Mouse (Mus musculus) limb, embryonic 10.5 days (tissue): ENCODE measurements around the gene Csrp1. TPM values are rescaled to one million over a fixed set of nuclear protein-coding genes. Genes with fewer than 3 reads are reported as not detected.

ENCODE experiments used
- DNase-seq: peaks from one replicate; pipeline ENCODE4 v3.0.0-alpha.2; 2017; ENCODE audit warnings: low spot score
- H3K27ac ChIP-seq: fragments of 300-500 bp; sonication (generic); 2 replicates; pipeline ENCODE4 v1.5.1; 2016; ENCODE audit warnings: mild to moderate bottlenecking
- H3K27me3 ChIP-seq: fragments of 300-500 bp; sonication (generic); 2 replicates; pipeline ENCODE4 v1.6.1; 2016; ENCODE audit warnings: low read depth, mild to moderate bottlenecking; ENCODE audit not compliant: poor library complexity, severe bottlenecking
- H3K36me3 ChIP-seq: fragments of 300-500 bp; sonication (generic); 2 replicates; pipeline ENCODE4 v1.6.1; 2016; ENCODE audit warnings: mild to moderate bottlenecking, moderate library complexity
- H3K4me1 ChIP-seq: fragments of 300-500 bp; sonication (generic); 2 replicates; pipeline ENCODE4 v1.6.1; 2016
- H3K4me3 ChIP-seq: fragments of 300-500 bp; sonication (generic); 2 replicates; pipeline ENCODE4 v1.5.1; 2016; ENCODE audit warnings: mild to moderate bottlenecking, moderate library complexity
- H3K9me3 ChIP-seq: fragments of 300-500 bp; sonication (generic); replicated peaks from 2 replicates; pipeline ENCODE4 v1.6.1; 2016; ENCODE audit warnings: mild to moderate bottlenecking
- WGBS: fragments of 180-500 bp; shearing (Covaris S2); methylation state at CpG from one replicate; pipeline ENCODE4 v1.1.7; 2016; 5-methylcytosine and 5-hydroxymethylcytosine counted together
- polyA plus RNA-seq: library from polyadenylated mRNA; unstranded; fragments of >200 nt; fragmentation: Nextera tagmentation; extraction: Ambion mirVana; gene quantifications from 2 replicates; pipeline ENCODE4 v1.2.1, GENCODE M21; 2016

Gene Csrp1
- polyA plus RNA-seq, 1 experiment from 2014 or later = 54.4 TPM

DNA sequence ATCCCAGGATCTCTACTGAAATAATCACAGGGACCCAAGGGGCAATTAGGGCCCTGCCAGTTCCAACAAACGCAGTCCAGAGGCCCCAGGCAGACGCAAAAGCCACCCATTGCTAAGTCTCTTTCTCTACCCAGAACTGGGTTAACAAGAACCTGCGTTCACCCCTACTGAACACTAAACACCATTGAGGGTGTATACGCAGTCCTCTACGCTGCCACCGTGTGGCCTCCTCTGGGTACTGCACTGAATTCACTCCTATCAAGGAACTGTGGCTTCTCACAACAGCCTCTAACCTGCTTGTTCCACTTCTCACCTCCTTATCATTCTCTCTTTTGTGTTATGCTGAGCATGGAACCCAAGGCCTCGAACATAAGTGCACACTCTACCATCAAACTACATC, 19.3 kb upstream of the Csrp1 start:
- Histone ChIP-seq H3K9me3 (no peaks in the 10 kb centered on the region), H3K36me3 (no peaks in the 10 kb centered on the region), H3K4me1 (peaks cover 25% of the 10 kb centered on the region), H3K27me3 (peaks cover 21% of the 10 kb centered on the region), H3K27ac (no peak overlapping the region), H3K4me3 (no peak overlapping the region)
- 2% methylated on average over 7 of the region's 7 CpGs for WGBS
- peak; percentile 90 for DNase-seq

DNA sequence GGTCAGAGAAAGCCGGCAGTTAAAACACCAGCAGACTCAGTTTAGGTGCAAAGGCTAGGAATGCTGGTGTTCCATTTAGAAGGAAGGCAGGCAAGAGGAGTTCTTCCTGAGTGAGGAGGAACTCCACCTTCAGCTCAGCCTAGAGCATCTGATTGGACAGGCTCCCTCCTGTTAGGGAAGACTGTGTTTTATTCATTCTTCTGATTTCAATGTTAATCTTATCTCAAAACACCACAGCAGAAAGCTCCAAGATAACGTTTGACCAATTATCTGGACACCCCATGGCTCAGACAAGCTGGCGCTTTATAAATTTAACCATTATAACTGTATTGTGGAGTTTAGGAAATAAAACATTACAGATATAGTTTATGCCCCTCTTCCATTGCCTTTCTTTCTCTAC, 18.5 kb upstream of the Csrp1 start:
- Histone ChIP-seq H3K4me3 (no peak overlapping the region), H3K4me1 (peaks cover 25% of the 10 kb centered on the region), H3K27me3 (peaks cover 21% of the 10 kb centered on the region), H3K36me3 (no peaks in the 10 kb centered on the region), H3K27ac (no peak overlapping the region), H3K9me3 (no peaks in the 10 kb centered on the region)
- WGBS = 49% methylated on average over 3 of the region's 3 CpGs
- DNase-seq = no peak

GRCm38 (mm10) chr1:135702722-135703121, 17.1 kb upstream of the Csrp1 start:
- Histone ChIP-seq H3K4me3 (no peak overlapping the region), H3K4me1 (peaks cover 23% of the 10 kb centered on the region), H3K36me3 (no peaks in the 10 kb centered on the region), H3K27me3 (peaks cover 14% of the 10 kb centered on the region), H3K9me3 (no peaks in the 10 kb centered on the region), H3K27ac (no peak overlapping the region)
- DNase-seq = no peak
- 79% methylated on average over 2 of the region's 2 CpGs for WGBS

DNA sequence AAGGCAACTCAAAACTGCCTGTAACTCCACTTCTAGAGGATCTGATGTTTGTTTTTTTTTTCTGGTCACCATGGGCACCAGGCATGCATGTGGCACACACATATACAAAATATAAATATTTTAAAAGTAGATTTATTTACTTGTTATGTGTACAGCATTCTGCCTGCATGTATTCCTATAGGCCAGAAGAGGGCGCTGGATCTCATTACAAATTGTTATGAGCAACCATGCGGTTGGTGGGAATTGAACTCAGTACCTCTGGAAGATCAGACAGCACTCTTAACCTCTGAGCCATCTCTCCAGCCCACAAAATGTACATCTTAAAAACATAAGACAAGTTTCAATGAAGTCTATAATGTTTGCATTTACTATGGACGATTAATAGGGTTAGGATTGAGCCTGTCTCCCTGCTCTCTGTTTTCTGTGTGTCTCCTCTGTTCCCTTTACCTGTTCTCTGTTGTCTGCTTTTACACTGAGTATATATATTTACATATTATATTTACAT, 15.5 kb upstream of the Csrp1 start:
- Histone ChIP-seq H3K36me3 (no peaks in the 10 kb centered on the region), H3K4me1 (peaks cover 7% of the 10 kb centered on the region), H3K9me3 (no peaks in the 10 kb centered on the region), H3K4me3 (no peak overlapping the region), H3K27ac (no peak overlapping the region), H3K27me3 (0 out of 2 replicates have a peak, but pooled peaks cover 3% of the 10 kb centered on the region)
- WGBS = 55% methylated on average over 3 of the region's 3 CpGs
- no peak for DNase-seq

- no peaks in the 10 kb centered on the region for H3K27me3 ChIP-seq
- 54% methylated on average over 4 of the region's 4 CpGs for WGBS
- H3K4me1 ChIP-seq = peaks cover 3% of the 10 kb centered on the region; the same call in 1 of the 2 replicates
- no peaks in the 10 kb centered on the region for H3K9me3 ChIP-seq
- no peak for DNase-seq
- no peak overlapping the region for H3K27ac ChIP-seq
- H3K36me3 ChIP-seq = no peaks in the 10 kb centered on the region
- H3K4me3 ChIP-seq = no peak overlapping the region
Measured at GRCm38 (mm10) chr1:135708369-135708768, 11.5 kb upstream of the Csrp1 start.

DNA sequence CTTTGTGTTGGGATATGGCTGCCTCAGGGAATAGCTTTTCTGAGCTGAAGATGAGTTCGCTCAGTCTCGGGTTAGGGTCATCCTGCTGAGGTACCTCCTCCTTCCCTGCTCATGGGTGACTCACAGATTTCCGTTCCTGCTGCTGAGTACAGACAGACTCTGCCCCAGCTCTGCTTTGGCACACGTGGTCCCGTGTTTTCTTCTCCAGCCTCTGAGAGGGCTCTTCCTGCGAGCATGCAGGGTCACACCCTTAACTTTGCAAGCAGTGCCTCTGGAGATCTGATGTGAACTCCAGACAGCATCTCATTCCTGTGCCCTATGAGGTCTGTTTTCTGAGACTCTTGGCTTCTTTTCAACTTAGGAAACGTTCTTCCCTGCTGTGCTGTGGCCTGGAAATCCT, 8.7 kb upstream of the Csrp1 start:
- Histone ChIP-seq H3K27ac (no peak overlapping the region), H3K9me3 (no peaks in the 10 kb centered on the region), H3K36me3 (no peaks in the 10 kb centered on the region), H3K4me3 (no peak overlapping the region), H3K27me3 (no peaks in the 10 kb centered on the region), H3K4me1 (peaks cover 14% of the 10 kb centered on the region)
- DNase-seq = no peak
- 54% methylated on average over 7 of the region's 7 CpGs for whole genome bisulfite sequencing

GRCm38 (mm10) chr1:135714028-135714815, 5.6 kb upstream of the Csrp1 start:
- 82% methylated on average over 9 of the region's 9 CpGs for WGBS
- Histone ChIP-seq H3K4me3 (no peak overlapping the region), H3K27ac (no peak overlapping the region), H3K9me3 (no peaks in the 10 kb centered on the region), H3K27me3 (no peaks in the 10 kb centered on the region), H3K4me1 (peaks cover 14% of the 10 kb centered on the region), H3K36me3 (no peaks in the 10 kb centered on the region)
- DNase-seq = no peak

DNA sequence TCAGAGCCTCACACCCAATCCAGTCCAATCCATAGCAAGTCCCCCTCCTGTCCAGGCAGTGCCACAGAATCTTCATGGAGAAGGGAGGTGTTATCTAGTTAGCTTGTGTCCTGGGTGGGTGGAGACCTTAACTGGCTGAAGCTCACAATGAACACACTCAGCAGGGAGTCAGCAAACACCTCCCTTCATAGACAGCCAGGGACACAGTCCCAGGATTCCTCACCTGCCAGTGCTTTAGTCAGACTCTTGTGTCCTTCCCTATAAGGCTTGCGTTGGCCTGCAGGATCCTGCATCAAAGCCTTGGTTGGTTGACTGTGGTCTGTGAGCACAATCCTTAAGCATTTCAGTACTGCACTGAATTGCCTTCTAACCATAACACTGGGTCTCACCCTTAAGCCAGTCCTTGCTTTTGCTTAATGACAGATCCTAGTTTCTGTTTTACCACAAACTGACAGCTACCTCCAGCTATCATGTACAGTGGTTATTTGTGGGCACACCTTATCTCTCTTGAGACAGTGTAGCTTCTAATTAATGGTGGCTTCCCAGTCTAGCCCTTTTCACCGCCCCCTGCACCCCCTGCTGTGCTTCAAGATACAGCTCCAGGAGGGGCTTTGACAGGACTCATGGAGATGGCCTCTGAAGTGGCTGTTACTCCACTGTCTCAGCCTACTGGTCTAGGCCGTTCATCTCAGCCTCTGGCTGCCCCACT, 4.8 kb upstream of the Csrp1 start:
- H3K27me3 ChIP-seq = no peaks in the 10 kb centered on the region
- H3K4me3 ChIP-seq = no peak overlapping the region
- 56% methylated on average over 3 of the region's 3 CpGs for WGBS
- no peaks in the 10 kb centered on the region for H3K9me3 ChIP-seq
- no peaks in the 10 kb centered on the region for H3K36me3 ChIP-seq
- peaks cover 19% of the 10 kb centered on the region for H3K4me1 ChIP-seq
- DNase-seq = no peak
- no peak overlapping the region for H3K27ac ChIP-seq

DNA sequence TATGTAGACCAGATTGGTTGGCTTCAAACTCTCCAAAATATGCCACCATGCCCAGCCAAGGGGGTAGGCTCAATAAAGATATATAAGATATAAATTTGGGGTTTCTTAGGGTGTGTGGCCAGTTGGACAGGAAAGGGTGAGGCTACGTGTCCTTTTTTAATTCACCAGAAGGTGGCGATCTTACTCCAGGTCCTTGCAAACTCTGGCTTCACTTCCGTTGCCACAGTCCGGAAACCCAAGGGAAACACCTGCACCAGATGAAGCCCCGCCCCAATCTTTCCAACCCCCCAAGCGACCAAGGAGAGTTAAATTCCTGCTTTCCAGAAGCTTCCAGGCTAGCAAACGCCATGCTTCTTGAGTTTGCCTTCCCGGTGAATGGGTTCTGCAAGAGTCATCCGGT, 375 bp upstream of the Csrp1 start:
- Histone ChIP-seq H3K27ac (no peak overlapping the region; the same call in 1 of the 2 replicates), H3K27me3 (no peaks in the 10 kb centered on the region), H3K9me3 (no peaks in the 10 kb centered on the region), H3K4me1 (peaks cover 15% of the 10 kb centered on the region), H3K4me3 (no peak overlapping the region), H3K36me3 (no peaks in the 10 kb centered on the region)
- DNase-seq = peak; percentile 75
- 21% methylated on average over 9 of the region's 9 CpGs for WGBS

GRCm38 (mm10) chr1:135723016-135723415, 3.2 kb downstream of the Csrp1 start:
- WGBS = 68% methylated on average over 1 of the region's 1 CpGs
- H3K27ac ChIP-seq = no peak overlapping the region
- peaks cover 7% of the 10 kb centered on the region; the same call in 1 of the 2 replicates for H3K4me1 ChIP-seq
- DNase-seq = no peak
- no peaks in the 10 kb centered on the region for H3K36me3 ChIP-seq
- no peak overlapping the region for H3K4me3 ChIP-seq
- no peaks in the 10 kb centered on the region for H3K27me3 ChIP-seq
- no peaks in the 10 kb centered on the region for H3K9me3 ChIP-seq

DNA sequence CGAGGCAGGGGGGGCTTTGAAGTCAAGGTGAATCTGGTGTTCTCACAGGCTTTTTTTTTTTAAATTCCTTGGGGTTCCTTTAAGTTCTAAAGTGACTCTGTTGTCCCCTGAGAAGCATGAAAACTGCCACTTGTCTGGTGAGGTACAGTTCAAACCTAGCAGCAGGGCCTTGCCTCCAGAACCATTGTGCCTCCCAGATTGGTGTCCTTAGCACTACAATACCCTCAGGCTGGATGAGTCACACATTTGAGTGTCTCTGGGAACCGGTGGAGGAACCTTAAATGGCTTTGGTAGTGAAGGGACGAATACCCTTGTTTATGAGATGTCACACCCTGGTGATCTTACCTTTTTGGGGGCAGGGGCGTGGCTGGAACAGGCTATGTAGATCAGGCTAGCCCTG, 4.3 kb downstream of the Csrp1 start:
- H3K36me3 ChIP-seq = no peaks in the 10 kb centered on the region
- no peak overlapping the region for H3K27ac ChIP-seq
- H3K4me3 ChIP-seq = no peak overlapping the region
- no peaks in the 10 kb centered on the region for H3K9me3 ChIP-seq
- H3K4me1 ChIP-seq = peaks cover 16% of the 10 kb centered on the region
- no peaks in the 10 kb centered on the region for H3K27me3 ChIP-seq
- 68% methylated on average over 4 of the region's 4 CpGs for whole genome bisulfite sequencing
- DNase-seq = no peak

GRCm38 (mm10) chr1:135725324-135725723, 5.5 kb downstream of the Csrp1 start:
- H3K27ac ChIP-seq = no peak overlapping the region
- no peaks in the 10 kb centered on the region for H3K36me3 ChIP-seq
- H3K4me1 ChIP-seq = peaks cover 22% of the 10 kb centered on the region
- 93% methylated on average over 6 of the region's 6 CpGs for WGBS
- no peak overlapping the region for H3K4me3 ChIP-seq
- no peak for DNase-seq
- H3K27me3 ChIP-seq = no peaks in the 10 kb centered on the region
- H3K9me3 ChIP-seq = no peaks in the 10 kb centered on the region

DNA sequence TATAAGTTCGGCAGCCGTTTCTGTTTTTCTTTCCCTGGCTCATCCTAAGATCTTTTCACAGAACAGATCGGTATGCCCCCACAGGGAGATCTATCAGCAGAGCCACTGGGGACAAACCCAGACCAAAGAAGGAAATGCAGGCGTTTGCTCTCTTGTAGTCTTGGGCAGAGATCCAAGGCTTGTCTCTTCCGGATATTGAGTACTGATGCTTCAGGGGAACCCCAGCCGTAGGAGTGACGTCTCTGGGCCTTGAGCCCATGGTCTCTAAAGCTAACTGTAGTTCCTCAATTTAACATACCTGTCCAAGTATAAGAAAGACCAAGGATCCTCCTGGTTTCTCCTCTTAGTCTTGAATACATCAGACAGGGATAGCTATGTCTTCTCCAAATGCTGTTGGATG, 6.1 kb downstream of the Csrp1 start:
- H3K36me3 ChIP-seq = no peaks in the 10 kb centered on the region
- WGBS = 86% methylated on average over 7 of the region's 7 CpGs
- H3K27me3 ChIP-seq = no peaks in the 10 kb centered on the region
- no peak overlapping the region for H3K4me3 ChIP-seq
- H3K27ac ChIP-seq = no peak overlapping the region
- DNase-seq = no peak
- peaks cover 28% of the 10 kb centered on the region for H3K4me1 ChIP-seq
- no peaks in the 10 kb centered on the region for H3K9me3 ChIP-seq
